8 mouse cellular contexts compared by ENCODE assay signal in the genomic region with DNA sequence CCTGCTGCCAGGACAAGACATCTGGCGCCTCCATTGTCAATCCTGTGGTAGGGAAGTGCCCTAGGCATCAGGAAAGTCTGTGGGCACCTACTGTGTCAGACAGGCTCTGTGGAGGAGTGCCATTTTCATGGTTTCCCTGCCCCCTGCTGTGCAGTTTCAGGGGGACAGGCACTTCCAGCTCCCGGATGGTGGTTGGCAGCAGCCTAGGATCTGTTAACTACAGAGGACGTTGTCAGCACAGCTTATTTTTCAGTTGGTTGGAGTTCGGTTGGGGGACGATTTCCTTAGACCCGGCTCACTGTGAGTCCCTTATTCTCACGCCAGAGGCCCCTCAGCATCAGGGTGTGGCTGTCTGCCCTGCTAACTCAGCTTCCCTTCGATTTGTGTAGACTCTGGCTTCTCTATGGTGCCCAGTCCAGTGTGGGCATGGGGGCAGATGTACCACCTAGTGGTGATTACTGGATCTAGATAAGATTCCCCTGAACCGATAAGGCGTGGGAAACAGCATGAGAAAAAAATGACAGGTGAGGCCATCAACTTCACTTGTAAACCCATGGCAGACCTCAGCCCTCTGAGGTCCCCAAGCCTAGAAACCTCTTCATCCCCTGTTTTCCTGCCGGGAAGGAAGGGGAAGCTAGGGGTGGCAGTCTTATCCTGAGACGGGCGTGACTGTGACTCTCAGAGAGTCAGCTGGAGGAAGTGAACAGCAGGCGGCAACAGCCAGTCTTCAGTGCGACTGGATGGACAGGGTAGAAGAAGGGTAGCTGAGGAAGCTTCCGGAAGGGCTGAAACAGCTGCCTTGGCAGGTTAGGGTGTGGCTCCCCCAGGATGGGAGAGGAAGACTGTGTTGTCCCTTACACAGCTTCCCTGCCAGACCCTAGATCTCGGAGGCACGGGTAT. TPM values are rescaled to one million over a fixed set of nuclear protein-coding genes. Genes with fewer than 3 reads are reported as not detected.
DNase-seq lines count a peak whose midpoint lies in the region; ATAC-seq lines count a peak whose summit lies in the region.

No protein-coding gene starts in this region.

- peaks cover 39% of the 10 kb centered on the region for H3K4me1 ChIP-seq in neural tube, embryonic 12.5 days
- H3K4me1 ChIP-seq in embryonic facial prominence, embryonic 10.5 days: peaks cover 43% of the 10 kb centered on the region
- H3K4me1 ChIP-seq in hindbrain, embryonic 13.5 days (replicated peaks): peaks cover 72% of the 10 kb centered on the region
- peaks cover 82% of the 10 kb centered on the region for H3K4me1 ChIP-seq in liver, embryonic 11.5 days (replicated peaks; ENCODE audit: control insufficient read depth, insufficient read depth, low read length)

- no peak overlapping the region for H3K27ac ChIP-seq in neural tube, embryonic 12.5 days
- H3K27ac ChIP-seq in embryonic facial prominence, embryonic 10.5 days (replicated peaks): peak overlapping the region; percentile 24; the same call in 1 of the 2 replicates
- H3K27ac ChIP-seq in hindbrain, embryonic 13.5 days: peak overlapping the region; percentile 75
- peak overlapping the region; percentile 98 for H3K27ac ChIP-seq in liver, embryonic 11.5 days (ENCODE audit: low read depth, low read length)

- ATAC-seq in neural tube, embryonic 12.5 days (ENCODE audit: low FRiP score, low read depth): no peak
- peak; percentile 18; the same call in 1 of the 2 replicates for ATAC-seq in hindbrain, embryonic 13.5 days (ENCODE audit: low FRiP score)
- ATAC-seq in liver, embryonic 11.5 days (replicated peaks; ENCODE audit: low FRiP score): peak; percentile 56; the same call in 1 of the 2 replicates
- peak; percentile 18; the same call in 1 of the 2 replicates for ATAC-seq in monocyte, adult 5-6 weeks (replicated peaks; ENCODE audit: insufficient number of reproducible peaks, low FRiP score, low TSS enrichment, poor library complexity, severe bottlenecking)

- no peak overlapping the region for H3K4me3 ChIP-seq in neural tube, embryonic 12.5 days
- no peak overlapping the region for H3K4me3 ChIP-seq in embryonic facial prominence, embryonic 10.5 days
- no peak overlapping the region for H3K4me3 ChIP-seq in hindbrain, embryonic 13.5 days
- H3K4me3 ChIP-seq in liver, embryonic 11.5 days (ENCODE audit: low read depth, low read length): peak overlapping the region; percentile 31

- DNase-seq in neural tube, embryonic 10.5 days (ENCODE audit: extremely low spot score, low spot score): no peak
- DNase-seq in embryonic facial prominence, embryonic 10.5 days (ENCODE audit: low spot score): no peak
- no peak for DNase-seq in liver, embryonic 11.5 days (ENCODE audit: low spot score)
- DNase-seq in urinary bladder, adult 2 months (ENCODE audit: low spot score): no peak
- no peak for DNase-seq in left cerebral cortex, adult 11 months (ENCODE audit: low spot score)

- no peaks in the 10 kb centered on the region for H3K9me3 ChIP-seq in neural tube, embryonic 12.5 days
- H3K9me3 ChIP-seq in embryonic facial prominence, embryonic 10.5 days: no peaks in the 10 kb centered on the region
- H3K9me3 ChIP-seq in hindbrain, embryonic 13.5 days: no peaks in the 10 kb centered on the region
- no peaks in the 10 kb centered on the region for H3K9me3 ChIP-seq in liver, embryonic 11.5 days (ENCODE audit: control insufficient read depth, low read length)

- H3K27me3 ChIP-seq in neural tube, embryonic 12.5 days (replicated peaks): no peaks in the 10 kb centered on the region
- H3K27me3 ChIP-seq in embryonic facial prominence, embryonic 10.5 days (replicated peaks; ENCODE audit: low read depth, poor library complexity, severe bottlenecking): no peaks in the 10 kb centered on the region
- H3K27me3 ChIP-seq in hindbrain, embryonic 13.5 days: no peaks in the 10 kb centered on the region
- no peaks in the 10 kb centered on the region for H3K27me3 ChIP-seq in liver, embryonic 11.5 days (replicated peaks; ENCODE audit: control insufficient read depth, insufficient read depth, low read length)

- peaks cover 7% of the 10 kb centered on the region; the same call in 1 of the 2 replicates for H3K36me3 ChIP-seq in neural tube, embryonic 12.5 days
- peaks cover 15% of the 10 kb centered on the region for H3K36me3 ChIP-seq in embryonic facial prominence, embryonic 10.5 days (replicated peaks)
- H3K36me3 ChIP-seq in hindbrain, embryonic 13.5 days: peaks cover 15% of the 10 kb centered on the region
- peaks cover 8% of the 10 kb centered on the region; the same call in 1 of the 2 replicates for H3K36me3 ChIP-seq in liver, embryonic 11.5 days (ENCODE audit: control insufficient read depth, insufficient read depth, low read length)

- H3K9ac ChIP-seq in neural tube, embryonic 12.5 days: peak overlapping the region; percentile 4; the same call in 1 of the 2 replicates
- H3K9ac ChIP-seq in hindbrain, embryonic 13.5 days: peak overlapping the region; percentile 56
- H3K9ac ChIP-seq in liver, embryonic 11.5 days (ENCODE audit: low read depth, low read length): peak overlapping the region; percentile 58

- 59% methylated on average over 18 of the region's 18 CpGs for WGBS in neural tube, embryonic 12.5 days
- WGBS in embryonic facial prominence, embryonic 10.5 days: 51% methylated on average over 18 of the region's 18 CpGs
- 58% methylated on average over 18 of the region's 18 CpGs for WGBS in hindbrain, embryonic 13.5 days
- 30% methylated on average over 18 of the region's 18 CpGs for WGBS in liver, embryonic 11.5 days

- peak overlapping the region; percentile 19; the same call in 1 of the 2 replicates for H3K4me2 ChIP-seq in neural tube, embryonic 12.5 days (replicated peaks)
- no peak overlapping the region; the same call in 1 of the 2 replicates for H3K4me2 ChIP-seq in hindbrain, embryonic 13.5 days
- H3K4me2 ChIP-seq in liver, embryonic 11.5 days: peak overlapping the region; percentile 70

RNA-seq across cellular contexts. Expression of a gene that starts 3.5 kb away (rescaled TPM):
- 2.4 and 2.7 TPM in 2 replicates for polyA plus RNA-seq in neural tube, embryonic 12.5 days (2016; fragmentation: Nextera tagmentation; extraction: Ambion mirVana)
- 1.3 and 1.6 TPM in 2 replicates for polyA plus RNA-seq in embryonic facial prominence, embryonic 10.5 days (2016; fragmentation: Nextera tagmentation; extraction: Ambion mirVana)
- polyA plus RNA-seq in hindbrain, embryonic 13.5 days (2015; fragmentation: Nextera tagmentation; extraction: Ambion mirVana): 2.0 and 2.7 TPM in 2 replicates
- polyA plus RNA-seq in liver, embryonic 11.5 days (2014; fragmentation: Nextera tagmentation; extraction: Ambion mirVana): 1.5 and 2.0 TPM in 2 replicates
- total RNA-seq in monocyte, adult 5-6 weeks (2017): 0.68 to 1.2 TPM in 2 of 3 replicates, not detected in the other
- not detected in 2 replicates for polyA plus RNA-seq in urinary bladder, adult 2 months (2012; rRNA removed)

RNA-seq across cellular contexts. Expression of a gene that starts 21.0 kb away (rescaled TPM):
- 49.5 and 49.9 TPM in 2 replicates for polyA plus RNA-seq in neural tube, embryonic 12.5 days (2016; fragmentation: Nextera tagmentation; extraction: Ambion mirVana)
- 25.7 and 27.2 TPM in 2 replicates for polyA plus RNA-seq in embryonic facial prominence, embryonic 10.5 days (2016; fragmentation: Nextera tagmentation; extraction: Ambion mirVana)
- 45.4 and 54.0 TPM in 2 replicates for polyA plus RNA-seq in hindbrain, embryonic 13.5 days (2015; fragmentation: Nextera tagmentation; extraction: Ambion mirVana)
- polyA plus RNA-seq in liver, embryonic 11.5 days (2014; fragmentation: Nextera tagmentation; extraction: Ambion mirVana): 37.1 and 38.3 TPM in 2 replicates
- total RNA-seq in monocyte, adult 5-6 weeks (2017): 142 to 166 TPM (median 145 TPM) in 3 replicates
- 24.1 and 33.8 TPM in 2 replicates for polyA plus RNA-seq in urinary bladder, adult 2 months (2012; rRNA removed)

RNA-seq across cellular contexts. Expression of a gene that starts 58.9 kb away (rescaled TPM):
- polyA plus RNA-seq in neural tube, embryonic 12.5 days (2016; fragmentation: Nextera tagmentation; extraction: Ambion mirVana): 8.2 and 14.1 TPM in 2 replicates
- polyA plus RNA-seq in embryonic facial prominence, embryonic 10.5 days (2016; fragmentation: Nextera tagmentation; extraction: Ambion mirVana): 0.88 and 2.2 TPM in 2 replicates
- 1.2 and 1.6 TPM in 2 replicates for polyA plus RNA-seq in hindbrain, embryonic 13.5 days (2015; fragmentation: Nextera tagmentation; extraction: Ambion mirVana)
- not detected in 2 replicates for polyA plus RNA-seq in liver, embryonic 11.5 days (2014; fragmentation: Nextera tagmentation; extraction: Ambion mirVana)
- total RNA-seq in monocyte, adult 5-6 weeks (2017): not detected in 3 replicates
- polyA plus RNA-seq in urinary bladder, adult 2 months (2012; rRNA removed): not detected in 2 replicates

Comparison
In these comparisons a context has a peak if more than half of its experiments do, and no peak if none do; other contexts are left out.
1. H3K9ac ChIP-seq: peak in every context shown above with its lines; median percentile 58 in liver, embryonic 11.5 days; 56 in hindbrain, embryonic 13.5 days; 4 in neural tube, embryonic 12.5 days.